Mouse (Mus musculus) thymus, adult 2 months (tissue): ENCODE data around the gene Hoxa4. TPM values are rescaled to one million over a fixed set of nuclear protein-coding genes. Genes with fewer than 3 reads are reported as not detected.

Source experiments
- DNase-seq: peaks from one replicate; pipeline ENCODE4 v3.0.0; 2021
- H3K27ac ChIP-seq: fragments of 200-500 bp; 2 replicates; pipeline ENCODE4 v1.5.1; 2012; ENCODE audit warnings: low read length, control low read depth; ENCODE audit not compliant: control insufficient read depth, insufficient read depth
- H3K27me3 ChIP-seq: fragments of 200-500 bp; 2 replicates; pipeline ENCODE4 v1.6.1; 2012; ENCODE audit warnings: mild to moderate bottlenecking, low read length, moderate library complexity, mixed read lengths; ENCODE audit not compliant: control insufficient read depth, insufficient read depth
- H3K36me3 ChIP-seq: fragments of 200-500 bp; 2 replicates; pipeline ENCODE4 v1.6.1; 2012; ENCODE audit warnings: mild to moderate bottlenecking, low read length, moderate library complexity; ENCODE audit not compliant: control insufficient read depth, insufficient read depth
- H3K4me1 ChIP-seq: fragments of 200-500 bp; replicated peaks from 2 replicates; pipeline ENCODE4 v1.6.1; 2012; ENCODE audit warnings: low read length; ENCODE audit not compliant: control insufficient read depth, insufficient read depth
- H3K4me3 ChIP-seq: fragments of 200-500 bp; 2 replicates; pipeline ENCODE4 v1.5.1; 2012; ENCODE audit warnings: mild to moderate bottlenecking, low read length, control low read depth, moderate library complexity; ENCODE audit not compliant: control insufficient read depth, insufficient read depth
- CTCF ChIP-seq: fragments of 200-500 bp; IDR thresholded peaks from 2 replicates; pipeline ENCODE4 v1.5.1; 2012; ENCODE audit warnings: mild to moderate bottlenecking, control low read depth, low read length, moderate library complexity, borderline replicate concordance; ENCODE audit not compliant: control insufficient read depth, poor library complexity, insufficient read depth; ENCODE audit errors: extremely low read depth
- POLR2A ChIP-seq: fragments of 200-500 bp; IDR thresholded peaks from 2 replicates; pipeline ENCODE4 v1.6.1; 2012; ENCODE audit warnings: mild to moderate bottlenecking, low read length, control low read depth, moderate library complexity; ENCODE audit not compliant: control insufficient read depth, poor library complexity, insufficient read depth; ENCODE audit errors: extremely low read depth
- WGBS: fragments of 180-500 bp; shearing (Covaris S2); methylation state at CpG from one replicate; pipeline ENCODE4 v1.1.7; 2018; 5-methylcytosine and 5-hydroxymethylcytosine counted together
- polyA plus RNA-seq: library from polyadenylated mRNA; depleted of rRNA; stranded (reverse); fragments of >200 nt; gene quantifications from 2 replicates; pipeline ENCODE4 v1.2.3, GENCODE M21; 2012

The Hoxa4 gene
- polyA plus RNA-seq, 1 experiment, result 1.5 TPM

GRCm38 (mm10) chr6:52165441-52166370, 25.8 kb downstream of the Hoxa4 start:
- Histone ChIP-seq H3K27me3 (peaks cover 5% of the 10 kb centered on the region), H3K36me3 (no peaks in the 10 kb centered on the region), H3K4me1 (no peaks in the 10 kb centered on the region), H3K27ac (no peak overlapping the region; the same call in 1 of the 2 replicates), H3K4me3 (no peak overlapping the region)
- TF ChIP-seq CTCF, result no peak
- TF ChIP-seq POLR2A, result no peak
- 86% methylated on average over 28 of the region's 28 CpGs for WGBS
- no peak for DNase-seq

GRCm38 (mm10) chr6:52164626-52165440, 26.7 kb downstream of the Hoxa4 start, which contains the start of gene Hoxa2:
TSS of gene Hoxa2 (minus strand) at chr6:52164831.
- Histone ChIP-seq H3K36me3 (no peaks in the 10 kb centered on the region), H3K27me3 (peaks cover 5% of the 10 kb centered on the region), H3K4me1 (peaks cover 2% of the 10 kb centered on the region; the same call in 1 of the 2 replicates), H3K4me3 (peak within 1 kb of the TSS; percentile 19; the same call in 1 of the 2 replicates), H3K27ac (no peak within 1 kb of the TSS; the same call in 1 of the 2 replicates)
- 39% methylated on average over 25 of the region's 25 CpGs for WGBS
- TF ChIP-seq CTCF (no peak), POLR2A (no peak)
- DNase-seq, result no peak

- Histone ChIP-seq H3K36me3 (no peaks in the 10 kb centered on the region), H3K4me1 (peaks cover 2% of the 10 kb centered on the region; the same call in 1 of the 2 replicates), H3K27me3 (peaks cover 5% of the 10 kb centered on the region), H3K27ac (no peak overlapping the region), H3K4me3 (peak overlapping the region; percentile 19; the same call in 1 of the 2 replicates)
- 19% methylated on average over 39 of the region's 39 CpGs for WGBS
- TF ChIP-seq POLR2A, result no peak
- TF ChIP-seq CTCF, result no peak
- DNase-seq, result no peak
These were observed 27.4 kb downstream of the Hoxa4 start for GRCm38 (mm10) chr6:52164051-52164625.

GRCm38 (mm10) chr6:52163366-52164031, 28.1 kb downstream of the Hoxa4 start:
- no peak for TF ChIP-seq CTCF
- no peak for TF ChIP-seq POLR2A
- 86% methylated on average over 17 of the region's 17 CpGs for whole genome bisulfite sequencing
- H3K4me3 ChIP-seq, result no peak overlapping the region
- no peaks in the 10 kb centered on the region for H3K36me3 ChIP-seq
- H3K4me1 ChIP-seq, result peaks cover 2% of the 10 kb centered on the region; the same call in 1 of the 2 replicates
- no peak overlapping the region for H3K27ac ChIP-seq
- no peak for DNase-seq
- peaks cover 5% of the 10 kb centered on the region for H3K27me3 ChIP-seq

- no peak for DNase-seq
- no peaks in the 10 kb centered on the region for H3K36me3 ChIP-seq
- WGBS, result 84% methylated on average over 14 of the region's 14 CpGs
- H3K4me3 ChIP-seq, result no peak overlapping the region
- no peak overlapping the region for H3K27ac ChIP-seq
- peaks cover 2% of the 10 kb centered on the region; the same call in 1 of the 2 replicates for H3K4me1 ChIP-seq
- H3K27me3 ChIP-seq, result peaks cover 7% of the 10 kb centered on the region
- no peak for TF ChIP-seq POLR2A
- TF ChIP-seq CTCF, result no peak
These were observed 28.8 kb downstream of the Hoxa4 start for GRCm38 (mm10) chr6:52162611-52163365.
